ENCODE assay signal across 12 mouse cellular contexts in the genomic region with DNA sequence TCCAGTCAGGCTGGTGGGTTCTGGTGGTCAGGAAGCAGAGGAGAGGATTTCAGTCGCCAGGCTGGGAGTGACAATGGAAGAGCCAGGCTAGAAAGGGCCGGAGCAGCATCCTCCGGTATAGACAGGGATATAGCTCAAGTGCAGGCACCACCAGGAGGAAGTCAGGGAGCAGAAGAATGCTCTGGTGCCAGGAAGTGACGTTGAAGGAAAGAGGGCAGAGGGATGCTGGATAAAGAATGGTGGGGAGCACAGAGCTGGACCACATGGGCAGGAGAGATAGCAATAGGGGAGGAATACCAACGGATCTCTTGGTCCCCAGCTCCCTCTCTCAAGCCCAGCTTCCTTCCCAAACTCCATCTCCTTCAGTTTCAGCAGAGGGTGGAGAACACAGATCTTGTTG. TPM values are rescaled to one million over a fixed set of nuclear protein-coding genes. Genes with fewer than 3 reads are reported as not detected.
DNase-seq lines count a peak whose midpoint lies in the region; ATAC-seq lines count a peak whose summit lies in the region.
"Had no signal": no experiment of that assay in that cellular context is flagged by ENCODE, and none has a peak within 500 bp of the region (broad histone marks: within the 10 kb centered on the region; RNA-seq: fewer than 3 reads in every experiment).

No protein-coding gene starts in this region.

- peak; percentile 87 for DNase-seq in heart, adult 11 months
- no peak for DNase-seq in heart, postnatal 14 days
- DNase-seq in cerebellum, postnatal 10 days: peak; percentile 46 to 59
- DNase-seq in hindbrain, embryonic 10.5 days (ENCODE audit: low spot score): no peak
- no peak for DNase-seq in lung, postnatal 14 days
- no peak for DNase-seq in adrenal gland, postnatal 36 days
- no peak for DNase-seq in ovary, adult 18-20 months (ENCODE audit: low spot score)
- DNase-seq: thymus, adult 2 months had no signal

- intact Hi-C loops in heart, postnatal 14 days (cut with DNase I): no loop called here

- peaks cover 31% of the 10 kb centered on the region for H3K27me3 ChIP-seq in hindbrain, embryonic 10.5 days (ENCODE audit: insufficient read depth, poor library complexity, severe bottlenecking)
- H3K27me3 ChIP-seq in midbrain, embryonic 15.5 days (replicated peaks): no peaks in the 10 kb centered on the region

- H3K27ac ChIP-seq in hindbrain, embryonic 10.5 days: no peak overlapping the region
- H3K27ac ChIP-seq in midbrain, embryonic 15.5 days: peak overlapping the region; percentile 80; the same call in 1 of the 2 replicates
- H3K27ac ChIP-seq: heart, embryonic 15.5 days had no signal

- H3K4me2 ChIP-seq in midbrain, embryonic 15.5 days: peak overlapping the region; percentile 68

- no peaks in the 10 kb centered on the region for H3K36me3 ChIP-seq in hindbrain, embryonic 10.5 days
- no peaks in the 10 kb centered on the region for H3K36me3 ChIP-seq in midbrain, embryonic 15.5 days (replicated peaks)
- H3K36me3 ChIP-seq: heart, embryonic 15.5 days had no signal

- peak overlapping the region; percentile 79 for H3K9ac ChIP-seq in midbrain, embryonic 15.5 days

- peaks cover 32% of the 10 kb centered on the region for H3K4me1 ChIP-seq in hindbrain, embryonic 10.5 days (replicated peaks)
- peaks cover 37% of the 10 kb centered on the region for H3K4me1 ChIP-seq in midbrain, embryonic 15.5 days

- ATAC-seq in midbrain, embryonic 15.5 days (replicated peaks): no peak
- ATAC-seq: activated CD4-positive, CD25-positive, alpha-beta regulatory T cell, adult 4 months had no signal

- 80% methylated on average over 5 of the region's 5 CpGs for WGBS in hindbrain, embryonic 10.5 days
- WGBS in midbrain, embryonic 15.5 days: 61% methylated on average over 5 of the region's 5 CpGs

- H3K4me3 ChIP-seq in hindbrain, embryonic 10.5 days: peak overlapping the region; percentile 67
- peak overlapping the region; percentile 58 for H3K4me3 ChIP-seq in midbrain, embryonic 15.5 days

- H3K9me3 ChIP-seq in hindbrain, embryonic 10.5 days: no peaks in the 10 kb centered on the region
- no peaks in the 10 kb centered on the region for H3K9me3 ChIP-seq in midbrain, embryonic 15.5 days
- H3K9me3 ChIP-seq: heart, embryonic 15.5 days had no signal

RNA-seq across cellular contexts. Expression of gene Acss2, which starts 4.2 kb away (rescaled TPM):
- 10 to 100 TPM; 34.1 to 34.2 TPM for total RNA-seq in heart, postnatal 14 days (2021)
- polyA plus RNA-seq in hindbrain, embryonic 10.5 days (2016; fragmentation: Nextera tagmentation; extraction: Ambion mirVana): 15.6 and 19.7 TPM in 2 replicates
- 28.0 and 28.9 TPM in 2 replicates for polyA plus RNA-seq in midbrain, embryonic 15.5 days (2015; fragmentation: Nextera tagmentation; extraction: Ambion mirVana)
- 100 to 1,000 TPM in 1 of 2 experiments, 10 to 100 TPM in 1; 80.9 to 128 TPM for total RNA-seq in adrenal gland, postnatal 36 days (2021)

RNA-seq across cellular contexts. Expression of gene Ggt7, which starts 4.5 kb away (rescaled TPM):
- total RNA-seq in heart, postnatal 14 days (2021): under 1 TPM; 0.74 to 0.78 TPM
- polyA plus RNA-seq in hindbrain, embryonic 10.5 days (2016; fragmentation: Nextera tagmentation; extraction: Ambion mirVana): 16.6 and 33.1 TPM in 2 replicates
- polyA plus RNA-seq in midbrain, embryonic 15.5 days (2015; fragmentation: Nextera tagmentation; extraction: Ambion mirVana): 79.4 and 81.0 TPM in 2 replicates
- total RNA-seq in adrenal gland, postnatal 36 days (2021): 1 to 10 TPM; 2.3 to 5.1 TPM
- total RNA-seq: neutrophil, adult 5-6 weeks had no signal

RNA-seq across cellular contexts. Expression of gene Ncoa6, which starts 39.8 kb away (rescaled TPM):
- 10 to 100 TPM; 33.4 to 34.7 TPM for total RNA-seq in heart, postnatal 14 days (2021)
- 19.2 and 22.4 TPM in 2 replicates for polyA plus RNA-seq in hindbrain, embryonic 10.5 days (2016; fragmentation: Nextera tagmentation; extraction: Ambion mirVana)
- 26.1 and 28.9 TPM in 2 replicates for polyA plus RNA-seq in midbrain, embryonic 15.5 days (2015; fragmentation: Nextera tagmentation; extraction: Ambion mirVana)
- 10 to 100 TPM; 40.1 to 41.2 TPM for total RNA-seq in adrenal gland, postnatal 36 days (2021)

Comparison
In these comparisons a context has a peak if more than half of its experiments do, and no peak if none do; other contexts are left out.
1. DNase-seq: peak in heart, adult 11 months (single experiment) and cerebellum, postnatal 10 days (2 of 2); none in heart, postnatal 14 days (0 of 2), hindbrain, embryonic 10.5 days (single experiment), lung, postnatal 14 days (single experiment), adrenal gland, postnatal 36 days (0 of 2) and ovary, adult 18-20 months (single experiment).